Mouse (Mus musculus) right cerebral cortex, postnatal 14 days (tissue): ENCODE results near the gene Dlx3.

ENCODE experiments used
- DNase-seq: peaks from one replicate; pipeline ENCODE4 v3.0.0; 2022

The Dlx3 gene

GRCm38 (mm10) chr11:95157872-95158271 lies 38.0 kb downstream of the Dlx3 start:
- no peak for DNase-seq

- DNase-seq: no peak
These were observed 39.9 kb downstream of the Dlx3 start for GRCm38 (mm10) chr11:95159763-95160371.

- DNase-seq: no peak
These were observed 40.8 kb downstream of the Dlx3 start for GRCm38 (mm10) chr11:95160693-95161092.

GRCm38 (mm10) chr11:95161708-95162107 lies 41.8 kb downstream of the Dlx3 start:
- no peak for DNase-seq

DNA sequence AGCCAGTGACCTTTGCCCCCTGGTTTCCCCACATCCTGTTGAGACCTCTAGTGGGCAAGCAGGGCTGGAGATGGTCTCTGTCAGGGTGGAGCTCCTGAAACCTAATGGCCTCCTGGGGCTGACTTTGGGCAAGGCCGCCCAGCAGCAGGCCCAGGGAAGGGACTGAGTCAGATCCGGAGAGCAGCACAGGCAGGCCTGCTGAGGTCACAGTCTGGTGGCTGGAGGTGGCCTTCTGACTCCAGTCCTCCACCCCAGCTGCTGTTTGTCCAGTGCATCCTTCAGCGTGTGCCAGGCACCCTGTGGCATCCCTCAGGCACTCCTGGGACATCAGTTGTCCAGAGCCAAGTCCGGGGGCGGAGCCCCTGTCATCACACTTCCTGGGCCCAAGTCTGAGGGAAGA lies 45.9 kb downstream of the Dlx3 start:
- DNase-seq: no peak
